Mouse (Mus musculus) ovary, postnatal 10 days (tissue): Measurements from ENCODE around the gene Csmd2.
"Not testable (repeated sequence)": the region's sequence is repeated elsewhere in the genome, so short reads cannot be mapped to it uniquely, and the experiment has no call there.

Source experiments
- DNase-seq: peaks from one replicate; pipeline ENCODE4 v3.0.0; 2022; ENCODE audit warnings: low spot score

Gene Csmd2

GRCm38 (mm10) chr4:128042626-128043025 is 55.0 kb downstream of the Csmd2 start:
- no peak for DNase-seq

DNA sequence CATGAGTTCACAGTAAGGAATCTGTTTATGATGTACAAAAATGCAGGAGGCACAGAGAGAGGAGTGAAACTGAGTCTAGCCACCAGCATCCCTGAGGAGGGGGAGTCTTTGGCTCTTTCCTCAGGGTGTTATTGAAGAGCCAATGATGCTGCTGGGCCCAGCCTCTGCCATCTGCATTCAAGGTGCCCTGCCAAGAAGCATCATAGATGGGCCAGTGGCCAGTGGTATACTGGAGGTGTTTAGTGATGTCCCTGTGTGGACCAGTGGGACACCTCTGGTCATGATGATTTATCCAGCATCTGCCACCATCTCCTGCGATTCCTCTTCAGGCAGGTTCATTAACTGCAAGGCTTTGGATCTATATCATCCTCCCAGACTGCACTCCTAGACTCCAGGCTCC is 61.1 kb downstream of the Csmd2 start:
- no peak for DNase-seq

GRCm38 (mm10) chr4:128052701-128053100 is 65.0 kb downstream of the Csmd2 start:
- no peak for DNase-seq

DNA sequence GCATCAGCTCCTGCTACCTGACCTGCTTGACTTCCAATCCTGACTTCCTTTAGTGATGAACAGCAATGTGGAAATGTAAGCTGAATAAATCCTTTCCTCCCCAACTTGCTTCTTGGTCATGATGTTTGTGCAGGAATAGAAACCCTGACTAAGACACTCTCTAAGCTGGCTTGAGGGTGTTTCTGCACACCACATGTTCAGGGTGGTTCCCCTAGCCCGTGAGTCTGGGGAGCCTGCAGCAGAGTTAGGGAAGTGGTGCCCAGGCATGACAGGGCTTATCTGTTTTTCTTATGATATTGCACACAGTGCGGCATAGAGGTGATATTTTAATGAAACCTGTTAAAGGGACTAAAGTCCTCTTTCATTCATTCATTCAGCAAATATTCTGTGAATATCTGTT is 73.6 kb downstream of the Csmd2 start:
- DNase-seq, result not testable (repeated sequence)

GRCm38 (mm10) chr4:128067189-128067588 is 79.5 kb downstream of the Csmd2 start:
- DNase-seq, result no peak

DNA sequence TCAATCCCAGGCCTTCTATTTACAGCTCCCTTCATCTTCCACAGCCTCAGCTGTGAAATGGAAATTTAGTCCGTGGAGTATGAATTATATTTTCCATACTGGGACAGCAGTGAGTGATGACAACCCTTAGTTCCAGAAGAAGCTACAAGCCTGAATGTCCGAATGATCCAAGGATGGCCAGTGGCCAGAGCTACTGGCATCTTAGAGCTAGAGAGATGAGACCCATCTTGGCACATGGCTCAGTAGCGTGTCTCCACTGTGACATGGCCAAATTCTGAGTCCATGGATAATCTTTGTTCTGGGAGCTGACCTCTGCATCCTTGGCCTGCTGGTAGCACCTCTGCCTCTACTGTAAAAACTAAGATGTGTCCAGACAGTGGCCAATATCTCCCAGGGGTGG is 96.8 kb downstream of the Csmd2 start:
- DNase-seq, result no peak

- no peak for DNase-seq
These were observed 97.4 kb downstream of the Csmd2 start for GRCm38 (mm10) chr4:128085096-128085495.

- no peak for DNase-seq
These were observed 99.5 kb downstream of the Csmd2 start for GRCm38 (mm10) chr4:128087147-128087606.

- DNase-seq, result no peak
These were observed 100.0 kb downstream of the Csmd2 start for GRCm38 (mm10) chr4:128087704-128088103.

DNA sequence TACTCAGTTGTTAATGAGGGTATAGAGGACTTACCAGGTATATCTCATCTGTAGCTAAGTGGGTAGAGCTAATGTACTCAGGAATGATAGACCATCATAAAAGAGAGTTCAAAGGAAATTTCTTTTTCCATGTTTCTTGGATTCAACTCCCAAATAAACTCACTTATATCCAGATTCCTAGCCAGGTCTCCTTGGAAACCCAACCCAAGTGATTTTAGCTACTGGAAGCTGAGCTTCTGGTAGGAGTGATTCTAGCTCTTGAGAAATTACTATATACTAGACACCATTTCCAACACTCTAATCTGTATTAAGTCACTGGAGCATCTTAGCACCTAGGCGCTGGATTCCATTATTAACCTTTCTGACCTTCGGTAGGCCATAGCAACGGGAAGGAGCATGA is 100.6 kb downstream of the Csmd2 start:
- DNase-seq, result no peak

GRCm38 (mm10) chr4:128091938-128092337 is 104.3 kb downstream of the Csmd2 start:
- no peak for DNase-seq

DNA sequence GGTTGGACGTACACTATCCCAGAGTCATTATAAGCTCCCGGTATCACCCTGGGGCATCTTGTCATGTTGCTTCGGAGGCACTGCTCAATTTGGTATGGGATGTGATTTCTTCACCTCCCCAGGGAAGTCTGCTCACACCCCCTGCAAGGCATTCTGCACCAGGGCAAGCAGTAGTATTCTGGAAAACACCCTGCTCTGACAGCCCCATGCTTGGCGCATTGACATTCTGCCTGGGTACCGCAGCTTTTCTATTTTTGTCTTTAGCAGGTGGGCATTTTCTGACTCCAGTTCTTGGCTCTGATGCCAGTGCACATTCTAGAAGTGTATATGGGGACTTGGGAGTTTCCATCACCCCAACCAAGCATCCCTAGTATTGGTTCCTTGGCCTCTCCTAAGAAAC is 111.9 kb downstream of the Csmd2 start:
- no peak for DNase-seq

DNA sequence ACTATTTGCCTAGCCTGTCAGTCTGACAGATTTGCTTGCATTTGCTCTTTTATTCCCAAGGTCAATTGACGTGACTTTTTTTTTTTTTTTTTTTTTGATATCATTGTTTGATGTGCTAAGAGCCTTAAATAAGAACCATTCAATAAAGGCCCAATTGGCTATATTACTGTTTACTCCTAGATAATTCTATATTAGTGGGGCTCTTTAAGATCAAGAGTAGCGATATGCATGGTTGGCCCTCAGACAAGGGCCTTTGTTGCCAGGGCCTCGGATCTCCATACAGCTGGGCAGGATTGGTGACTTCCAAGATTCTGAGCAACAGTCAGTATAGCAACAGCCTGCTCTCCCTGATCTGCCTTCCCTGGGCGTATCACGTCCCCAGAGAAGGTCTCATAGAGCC is 112.9 kb downstream of the Csmd2 start:
- DNase-seq, result no peak

GRCm38 (mm10) chr4:128116331-128116730 is 128.7 kb downstream of the Csmd2 start:
- no peak for DNase-seq

DNA sequence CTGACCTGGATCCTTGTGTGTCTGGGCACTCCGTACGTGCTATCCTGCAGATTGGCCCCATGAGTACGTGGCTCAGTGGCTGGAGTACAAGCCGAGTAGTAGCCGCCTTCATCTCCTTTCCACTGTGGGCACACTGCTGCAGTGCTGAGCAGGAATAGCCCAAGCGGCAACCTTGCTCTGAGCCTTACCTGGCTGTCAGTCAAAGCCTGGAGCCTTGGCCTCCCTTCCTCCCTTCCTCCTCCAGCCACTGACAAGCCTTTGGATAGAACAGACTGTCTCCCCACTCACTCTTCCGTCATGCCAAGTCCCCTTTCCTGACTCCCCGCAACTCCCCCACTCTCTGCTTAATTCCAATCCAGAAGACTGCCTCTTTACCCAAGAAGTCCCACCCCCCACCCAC is 135.6 kb downstream of the Csmd2 start:
- DNase-seq, result no peak

DNA sequence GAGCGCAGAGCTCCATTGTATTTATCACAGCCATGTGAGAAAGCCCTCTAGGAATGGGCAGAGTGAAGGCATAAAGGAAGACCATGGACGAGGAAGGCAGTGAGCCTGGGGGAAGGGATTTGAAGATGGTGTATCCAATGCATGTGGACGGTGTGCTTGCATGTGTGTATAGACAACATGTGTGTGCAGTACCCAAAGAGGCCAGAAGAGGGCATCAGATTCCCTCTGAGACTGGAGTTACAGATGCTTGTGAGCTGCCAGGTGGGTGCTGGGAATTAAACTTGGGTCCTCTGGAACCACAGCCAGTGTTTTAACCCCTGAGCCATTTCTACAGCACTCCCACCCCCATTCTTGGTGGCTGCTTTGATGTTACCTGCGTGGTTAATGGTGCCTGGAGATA is 137.1 kb downstream of the Csmd2 start:
- DNase-seq, result no peak

DNA sequence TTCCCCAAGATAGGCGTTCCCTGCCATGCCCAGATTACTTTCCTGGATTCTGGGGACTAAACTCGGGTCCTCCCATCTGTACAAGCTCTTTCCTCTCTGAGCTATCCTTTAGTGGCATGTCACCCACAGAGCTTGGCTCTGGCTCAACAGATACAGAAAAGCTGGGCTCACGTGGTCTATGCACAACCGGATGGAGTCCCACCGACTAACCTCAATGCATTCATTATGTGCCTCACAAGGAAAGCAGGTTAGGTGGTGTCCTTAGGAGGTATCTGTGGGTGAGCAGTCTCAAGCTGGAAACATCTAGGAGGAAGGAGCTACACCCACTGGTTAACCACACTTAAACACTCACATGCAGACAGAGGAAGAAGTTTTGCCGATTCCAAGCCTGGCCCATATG is 140.9 kb downstream of the Csmd2 start:
- DNase-seq, result no peak

- DNase-seq, result no peak
These were observed 143.0 kb downstream of the Csmd2 start for GRCm38 (mm10) chr4:128130611-128131142.

DNA sequence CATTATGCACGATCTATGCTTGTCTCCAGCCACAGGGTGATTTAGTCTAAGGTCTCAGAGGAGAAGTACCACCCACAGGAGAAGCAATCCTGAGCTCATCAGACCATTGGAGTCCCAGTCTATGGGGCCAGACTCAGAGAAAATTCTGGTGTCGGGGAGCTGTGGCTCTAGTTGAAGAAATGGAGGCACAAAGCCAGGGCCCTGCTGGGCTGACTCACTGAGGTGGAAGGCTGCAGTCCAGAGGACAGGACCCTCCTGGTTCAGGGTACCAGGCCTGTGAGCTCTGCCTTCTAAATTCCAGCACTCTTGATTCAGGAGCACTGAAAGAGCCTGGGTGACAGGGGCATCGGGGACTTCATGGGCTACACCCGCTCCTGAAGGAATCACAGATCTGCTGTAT is 144.0 kb downstream of the Csmd2 start:
- no peak for DNase-seq

DNA sequence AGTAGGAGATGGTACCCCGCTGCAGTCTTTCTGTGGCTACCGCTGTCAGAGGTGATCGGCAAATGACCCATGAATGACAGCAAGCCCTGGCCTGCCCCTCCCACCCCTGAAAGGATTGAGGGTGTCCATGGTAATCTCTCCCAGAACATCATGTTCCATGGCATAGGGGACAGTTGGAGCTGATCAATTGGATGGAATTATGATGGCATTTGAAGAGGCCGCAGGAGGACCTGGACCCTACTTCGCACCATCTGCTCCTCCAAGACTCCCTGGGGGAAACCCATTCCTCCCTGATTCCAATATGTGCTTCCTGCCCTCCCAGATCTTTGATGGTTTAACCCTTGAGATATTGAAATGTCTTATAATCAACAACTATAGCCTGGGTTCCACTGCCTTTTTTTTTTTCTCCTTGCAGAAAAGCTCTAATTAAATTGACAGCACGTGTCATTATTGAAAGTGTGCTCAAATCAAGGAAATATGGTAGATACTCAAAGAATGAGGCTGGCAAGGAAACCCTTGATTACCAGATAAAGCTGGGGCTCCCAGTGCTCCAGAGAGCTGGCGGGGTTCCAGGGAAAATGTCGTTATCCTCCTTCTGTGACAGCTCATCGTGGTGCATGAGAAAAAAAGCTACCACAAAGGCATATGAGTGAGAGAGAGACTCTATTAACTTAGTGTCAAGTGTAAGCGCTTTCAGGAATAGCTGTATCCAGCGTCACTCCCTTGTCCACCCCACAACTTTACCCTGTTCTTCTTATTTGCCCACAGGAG is 145.4 kb downstream of the Csmd2 start:
- no peak for DNase-seq

DNA sequence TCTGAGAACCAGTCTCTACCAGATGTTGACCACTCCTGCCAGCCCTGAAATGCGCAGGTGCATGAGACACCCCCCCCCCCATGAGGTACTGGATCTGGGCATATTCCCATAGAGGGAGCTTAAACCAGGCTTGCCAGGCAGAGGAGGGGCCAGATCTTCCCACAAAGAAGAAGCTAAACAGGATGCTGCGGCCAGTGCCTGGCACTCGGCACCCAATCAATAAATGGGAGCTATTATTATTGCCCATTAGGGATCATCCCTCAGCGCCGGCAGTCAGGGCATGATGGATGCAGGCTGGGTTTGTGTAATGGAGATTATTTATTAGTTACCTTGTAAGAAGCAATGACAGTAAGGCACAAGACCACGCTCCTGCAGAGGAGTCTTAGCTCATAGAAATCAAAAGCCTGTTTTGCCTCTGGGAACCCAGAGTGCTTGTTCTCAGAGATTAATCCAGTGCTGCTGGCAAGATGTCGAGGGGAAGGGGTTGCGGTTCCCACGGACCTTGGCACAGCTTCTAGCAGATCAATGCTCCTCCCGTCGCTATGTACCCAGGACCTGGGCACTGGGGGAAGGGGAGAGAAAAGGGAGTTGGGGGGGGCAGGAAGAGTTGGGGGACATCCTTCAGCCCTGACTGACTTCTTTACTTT is 146.8 kb downstream of the Csmd2 start:
- DNase-seq, result no peak

DNA sequence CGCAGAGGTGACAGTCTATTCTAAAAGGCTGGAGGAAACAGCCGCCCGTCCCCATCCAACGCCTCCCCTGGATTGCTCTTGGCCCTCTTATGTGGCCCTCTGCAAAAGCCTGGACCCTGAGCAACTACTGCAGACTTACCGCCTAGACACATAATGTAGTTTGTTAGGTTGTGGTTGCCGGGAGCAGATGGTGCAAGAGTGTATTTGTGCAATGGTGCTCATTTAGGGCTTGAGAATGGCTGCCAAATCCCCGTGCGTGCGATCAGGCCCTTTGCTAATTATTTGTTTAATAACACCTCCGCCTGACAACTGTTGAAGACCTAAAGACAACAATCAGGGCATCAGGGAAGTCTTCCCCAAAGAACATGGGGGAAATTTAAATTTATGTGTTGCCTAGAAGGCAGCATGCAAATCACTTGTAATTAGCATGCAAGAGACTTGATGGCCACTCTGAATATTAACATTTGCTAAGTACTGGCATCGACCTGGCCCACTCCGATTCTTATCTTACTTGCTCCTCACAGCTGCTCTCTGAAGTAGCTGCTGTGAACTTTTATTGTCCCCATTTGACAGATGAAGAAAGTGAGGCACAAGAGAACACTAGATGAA is 147.5 kb downstream of the Csmd2 start:
- DNase-seq, result no peak

DNA sequence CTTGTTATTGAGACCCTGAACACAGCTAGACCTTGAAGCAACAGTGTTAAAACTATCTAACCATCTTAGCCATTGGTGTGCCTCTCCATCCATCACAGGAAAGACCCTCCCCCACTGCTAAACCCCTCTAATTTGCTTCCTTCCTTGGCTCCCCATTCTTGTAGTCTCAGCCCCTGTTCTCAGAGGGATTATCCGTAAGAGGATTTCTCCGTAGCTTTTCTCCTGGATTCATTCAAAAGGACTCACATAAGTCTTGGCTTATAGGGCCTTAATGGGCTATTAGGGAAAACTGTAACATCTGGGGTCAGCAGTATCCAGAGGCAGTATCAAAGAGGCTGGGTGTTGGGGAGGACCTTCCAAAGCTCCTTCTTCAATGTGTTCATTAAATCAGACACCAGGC is 152.3 kb downstream of the Csmd2 start:
- no peak for DNase-seq
